Comparison of ENCODE assay signal across 32 mouse cellular contexts in genomic region chr11:65110058-65110457, GRCm38 (mm10). TPM values are rescaled to one million over a fixed set of nuclear protein-coding genes. Genes with fewer than 3 reads are reported as not detected.
DNase-seq lines count a peak whose midpoint lies in the region; ATAC-seq and TF ChIP-seq lines count a peak whose summit lies in the region.
"Had no signal": no experiment of that assay in that cellular context is flagged by ENCODE, and none has a peak within 500 bp of the region (broad histone marks: within the 10 kb centered on the region; RNA-seq: fewer than 3 reads in every experiment).

No protein-coding gene starts in this region.

- no peak for ATAC-seq in heart, embryonic 12.5 days (ENCODE audit: insufficient number of reproducible peaks, low FRiP score)
- ATAC-seq in midbrain, embryonic 15.5 days (replicated peaks): no peak; the same call in 1 of the 2 replicates
- ATAC-seq: activated CD4-positive, CD25-positive, alpha-beta regulatory T cell, adult 4 months; forebrain, embryonic 15.5 days; inflammation-experienced regulatory T-cells, adult 6 months; Patski had no signal

- 0 out of 2 replicates have a peak overlapping the region, but pooled peaks have one; percentile 17 for H3K27ac ChIP-seq in heart, embryonic 12.5 days (ENCODE audit: poor library complexity, severe bottlenecking)
- H3K27ac ChIP-seq in midbrain, embryonic 15.5 days: peak overlapping the region; percentile 26; the same call in 1 of the 2 replicates
- H3K27ac ChIP-seq in cerebellum, adult 2 months (ENCODE audit: insufficient read depth, low read length): no peak overlapping the region
- H3K27ac ChIP-seq: embryonic facial prominence, embryonic 15.5 days; forebrain, embryonic 15.5 days; heart, adult 2 months; hindbrain, embryonic 14.5 days; limb, embryonic 10.5 days; liver, embryonic 15.5 days; lung, embryonic 15.5 days had no signal

- TF ChIP-seq CTCF in cerebellum, adult 2 months (IDR thresholded peaks at IDR 0.05; ENCODE audit: borderline replicate concordance, insufficient read depth, low read depth, low read length): no peak

- DNase-seq in adrenal gland, adult (ENCODE audit: inconsistent age in 2 of 2, low spot score in 1 of 2): peak; percentile 32 to 46
- DNase-seq in adrenal gland, adult 8-10 months: no peak
- DNase-seq in heart, postnatal 4 days: no peak
- DNase-seq in ES-CJ7 (ENCODE audit: low read depth, low spot score): peak; percentile 61
- no peak for DNase-seq in layer of hippocampus, postnatal 25 days (ENCODE audit: extremely low spot score in 1 of 2, low spot score in 1 of 2)
- DNase-seq in cerebellum, adult 2 months: no peak
- DNase-seq: adrenal gland, postnatal 25 days; cerebellum, adult 11 months; cerebellum, postnatal 14 days; gastrocnemius, postnatal 25 days; heart, adult 2 months; kidney, adult 18-20 months; liver; lung, postnatal 36 days; thymus, postnatal 14 days had no signal

- no peaks in the 10 kb centered on the region for H3K9me3 ChIP-seq in heart, embryonic 12.5 days (replicated peaks)
- H3K9me3 ChIP-seq in midbrain, embryonic 15.5 days: no peaks in the 10 kb centered on the region
- H3K9me3 ChIP-seq: embryonic facial prominence, embryonic 15.5 days; forebrain, embryonic 15.5 days; G1E; limb, embryonic 10.5 days; liver, embryonic 15.5 days; lung, embryonic 15.5 days had no signal

- no peaks in the 10 kb centered on the region for H3K36me3 ChIP-seq in heart, embryonic 12.5 days
- H3K36me3 ChIP-seq in midbrain, embryonic 15.5 days (replicated peaks): no peaks in the 10 kb centered on the region
- H3K36me3 ChIP-seq: embryonic facial prominence, embryonic 15.5 days; forebrain, embryonic 15.5 days; G1E; limb, embryonic 10.5 days; liver, embryonic 15.5 days; lung, embryonic 15.5 days had no signal

- H3K9ac ChIP-seq in heart, embryonic 12.5 days: no peak overlapping the region
- H3K9ac ChIP-seq in midbrain, embryonic 15.5 days: no peak overlapping the region
- H3K9ac ChIP-seq: embryonic facial prominence, embryonic 15.5 days; forebrain, embryonic 15.5 days; hindbrain, embryonic 14.5 days; liver, embryonic 15.5 days; lung, embryonic 15.5 days had no signal

- peaks cover 38% of the 10 kb centered on the region for H3K4me1 ChIP-seq in heart, embryonic 12.5 days (replicated peaks)
- peaks cover 24% of the 10 kb centered on the region for H3K4me1 ChIP-seq in midbrain, embryonic 15.5 days
- H3K4me1 ChIP-seq in cerebellum, adult 2 months (ENCODE audit: control insufficient read depth, insufficient read depth, low read length): peaks cover 39% of the 10 kb centered on the region
- H3K4me1 ChIP-seq: embryonic facial prominence, embryonic 15.5 days; liver, embryonic 15.5 days; megakaryocyte, embryonic 14.5 days had no signal

- TF ChIP-seq POLR2A in cerebellum, adult 2 months (IDR thresholded peaks at IDR 0.05; ENCODE audit: borderline replicate concordance, insufficient read depth, low read length): no peak

- no peak overlapping the region for H3K4me3 ChIP-seq in heart, embryonic 12.5 days
- H3K4me3 ChIP-seq in midbrain, embryonic 15.5 days: no peak overlapping the region
- no peak overlapping the region for H3K4me3 ChIP-seq in cerebellum, adult 2 months (replicated peaks; ENCODE audit: insufficient read depth, low read depth, low read length)
- H3K4me3 ChIP-seq: embryonic facial prominence, embryonic 15.5 days; forebrain, embryonic 15.5 days; heart, adult 2 months; limb, embryonic 10.5 days; liver, embryonic 15.5 days; lung, embryonic 15.5 days; megakaryocyte, embryonic 14.5 days had no signal

- no peaks in the 10 kb centered on the region for H3K27me3 ChIP-seq in heart, embryonic 12.5 days (replicated peaks)
- no peaks in the 10 kb centered on the region for H3K27me3 ChIP-seq in midbrain, embryonic 15.5 days (replicated peaks)
- H3K27me3 ChIP-seq in cerebellum, adult 2 months (ENCODE audit: control insufficient read depth, insufficient read depth, low read length): no peaks in the 10 kb centered on the region
- H3K27me3 ChIP-seq: embryonic facial prominence, embryonic 15.5 days; forebrain, embryonic 15.5 days; liver, embryonic 15.5 days; lung, embryonic 15.5 days; megakaryocyte, embryonic 14.5 days; Patski had no signal

- no peak overlapping the region for H3K4me2 ChIP-seq in heart, embryonic 12.5 days
- no peak overlapping the region for H3K4me2 ChIP-seq in midbrain, embryonic 15.5 days
- H3K4me2 ChIP-seq: embryonic facial prominence, embryonic 15.5 days; forebrain, embryonic 15.5 days; hindbrain, embryonic 14.5 days; liver, embryonic 15.5 days; lung, embryonic 15.5 days had no signal

- 55% methylated on average over 10 of the region's 10 CpGs for WGBS in heart, embryonic 12.5 days
- WGBS in midbrain, embryonic 15.5 days: 34% methylated on average over 10 of the region's 10 CpGs
- WGBS in cerebellum, adult 2 months: 65% methylated on average over 10 of the region's 10 CpGs

RNA-seq across cellular contexts. Expression of gene 1700086D15Rik, which starts 49.6 kb away (rescaled TPM):
- 1 to 10 TPM in 1 of 4 experiments, under 1 TPM in 3; 0.35 to 1.9 (median 0.55) TPM for total RNA-seq in adrenal gland, adult 8-10 months (2022)
- 0.15 and 0.18 TPM in 2 replicates for polyA plus RNA-seq in heart, embryonic 12.5 days (2016; fragmentation: Nextera tagmentation; extraction: Ambion mirVana)
- under 1 TPM; 0.74 to 0.81 TPM for total RNA-seq in heart, postnatal 4 days (2021)
- polyA plus RNA-seq in midbrain, embryonic 15.5 days (2015; fragmentation: Nextera tagmentation; extraction: Ambion mirVana): 0.21 and 0.27 TPM in 2 replicates
- 1 to 10 TPM; 1.7 to 4.2 TPM for total RNA-seq in layer of hippocampus, postnatal 25 days (2021)
- 1.6 and 2.2 TPM in 2 replicates for polyA plus RNA-seq in cerebellum, adult 2 months (2012; rRNA removed)
- total RNA-seq: adrenal gland, postnatal 25 days; gastrocnemius, postnatal 25 days had no signal
- polyA plus RNA-seq: activated CD4-positive, CD25-positive, alpha-beta regulatory T cell, adult 4 months; embryonic facial prominence, embryonic 15.5 days; G1E; heart, adult 2 months; inflammation-experienced regulatory T-cells, adult 6 months; kidney, embryonic 16.5 days; large intestine, adult 2 months; limb, embryonic 10.5 days; liver, embryonic 15.5 days; neural tube, embryonic 11.5 days; Patski; spleen, adult 2 months had no signal

RNA-seq across cellular contexts. Expression of gene Arhgap44, which starts 52.7 kb away (rescaled TPM):
- 10 to 100 TPM in 3 of 4 experiments, 1 to 10 TPM in 1; 9.4 to 20.1 (median 13.7) TPM for total RNA-seq in adrenal gland, adult 8-10 months (2022)
- polyA plus RNA-seq in heart, embryonic 12.5 days (2016; fragmentation: Nextera tagmentation; extraction: Ambion mirVana): 13.3 and 15.5 TPM in 2 replicates
- total RNA-seq in heart, postnatal 4 days (2021): 10 to 100 TPM; 19.9 to 23.7 TPM
- polyA plus RNA-seq in midbrain, embryonic 15.5 days (2015; fragmentation: Nextera tagmentation; extraction: Ambion mirVana): 15.8 and 16.9 TPM in 2 replicates
- 100 to 1,000 TPM; 118 to 123 TPM for total RNA-seq in layer of hippocampus, postnatal 25 days (2021)
- 77.3 and 82.9 TPM in 2 replicates for polyA plus RNA-seq in cerebellum, adult 2 months (2012; rRNA removed)
- polyA plus RNA-seq: G1E had no signal

Comparison
In these comparisons a context has a peak if more than half of its experiments do, and no peak if none do; other contexts are left out.
1. DNase-seq: peak in adrenal gland, adult (2 of 2) and ES-CJ7 (single experiment); none in adrenal gland, adult 8-10 months (single experiment), heart, postnatal 4 days (single experiment), layer of hippocampus, postnatal 25 days (0 of 2) and cerebellum, adult 2 months (0 of 2).
2. RNA of gene Arhgap44, which starts 52.7 kb away (total RNA-seq): 118 to 123 TPM in layer of hippocampus, postnatal 25 days; 19.9 to 23.7 TPM in heart, postnatal 4 days and 9.4 to 20.1 TPM in adrenal gland, adult 8-10 months; every median in the first group is over 4 times any median in the second.